ENCODE assay signal across 8 mouse cellular contexts in the genomic region with DNA sequence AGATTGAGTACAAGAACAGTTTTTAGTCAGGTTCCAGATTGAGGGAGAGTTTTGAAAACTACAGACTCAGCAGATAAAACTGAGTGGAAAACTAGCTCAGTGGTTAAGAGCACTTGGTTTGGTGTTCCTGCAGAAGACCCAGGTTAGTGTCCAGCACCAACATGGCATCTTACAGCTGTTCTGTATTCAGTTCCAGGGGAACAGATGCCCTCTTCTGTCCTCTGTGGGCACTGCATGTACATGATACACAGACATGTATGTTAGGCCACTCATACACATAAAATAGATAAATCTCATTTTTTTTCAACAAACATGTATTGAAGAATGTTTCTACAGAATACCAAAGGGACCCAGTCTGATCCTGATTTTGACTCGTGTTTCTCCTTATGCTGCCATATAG. TPM values are rescaled to one million over a fixed set of nuclear protein-coding genes. Genes with fewer than 3 reads are reported as not detected.
DNase-seq lines count a peak whose midpoint lies in the region; ATAC-seq and TF ChIP-seq lines count a peak whose summit lies in the region.

No protein-coding gene starts in this region.

- no peak overlapping the region for H3K9ac ChIP-seq in embryonic facial prominence, embryonic 11.5 days (replicated peaks; ENCODE audit: low read length)

- H3K4me2 ChIP-seq in embryonic facial prominence, embryonic 11.5 days (ENCODE audit: low read depth, low read length) = no peak overlapping the region

- H3K27ac ChIP-seq in embryonic facial prominence, embryonic 11.5 days (replicated peaks; ENCODE audit: low read depth, low read length) = no peak overlapping the region
- no peak overlapping the region for H3K27ac ChIP-seq in embryonic facial prominence, embryonic 10.5 days (replicated peaks)

- no peaks in the 10 kb centered on the region for H3K36me3 ChIP-seq in embryonic facial prominence, embryonic 11.5 days (replicated peaks; ENCODE audit: control insufficient read depth, insufficient read depth, low read depth, low read length)
- H3K36me3 ChIP-seq in embryonic facial prominence, embryonic 10.5 days (replicated peaks) = peaks cover 5% of the 10 kb centered on the region; the same call in 1 of the 2 replicates

- WGBS in embryonic facial prominence, embryonic 11.5 days = 67% methylated on average over 1 of the region's 1 CpGs
- 78% methylated on average over 1 of the region's 1 CpGs for WGBS in embryonic facial prominence, embryonic 10.5 days
- WGBS in lung, adult 2 months = 86% methylated on average over 1 of the region's 1 CpGs

- no peak for TF ChIP-seq POLR2A in lung, adult 2 months (IDR thresholded peaks at IDR 0.05; ENCODE audit: borderline replicate concordance, extremely low read depth, low read depth, low read length)

- H3K4me1 ChIP-seq in embryonic facial prominence, embryonic 11.5 days (ENCODE audit: control insufficient read depth, insufficient read depth, low read length) = peaks cover 3% of the 10 kb centered on the region; the same call in 1 of the 2 replicates
- peaks cover 31% of the 10 kb centered on the region for H3K4me1 ChIP-seq in embryonic facial prominence, embryonic 10.5 days
- H3K4me1 ChIP-seq in lung, adult 2 months (ENCODE audit: control insufficient read depth, insufficient read depth, low read length) = peaks cover 22% of the 10 kb centered on the region

- H3K9me3 ChIP-seq in embryonic facial prominence, embryonic 11.5 days (replicated peaks; ENCODE audit: control insufficient read depth, low read length) = no peaks in the 10 kb centered on the region
- H3K9me3 ChIP-seq in embryonic facial prominence, embryonic 10.5 days = no peaks in the 10 kb centered on the region

- no peaks in the 10 kb centered on the region for H3K27me3 ChIP-seq in embryonic facial prominence, embryonic 11.5 days (ENCODE audit: control insufficient read depth, insufficient read depth, low read length)
- H3K27me3 ChIP-seq in embryonic facial prominence, embryonic 10.5 days (replicated peaks; ENCODE audit: low read depth, poor library complexity, severe bottlenecking) = no peaks in the 10 kb centered on the region

- TF ChIP-seq CTCF in lung, adult 2 months (IDR thresholded peaks at IDR 0.05; ENCODE audit: insufficient read depth, low read length) = peak; percentile 33; the same call in 1 of the 2 replicates

- DNase-seq in embryonic facial prominence, embryonic 11.5 days (ENCODE audit: low spot score) = peak; percentile 17
- no peak for DNase-seq in embryonic facial prominence, embryonic 10.5 days (ENCODE audit: low spot score)
- peak; percentile 24 for DNase-seq in urinary bladder, postnatal 14 days (ENCODE audit: low spot score)
- no peak for DNase-seq in urinary bladder, postnatal 25 days (ENCODE audit: low spot score)
- DNase-seq in lung, adult 2 months = no peak
- no peak for DNase-seq in ovary, adult 18-20 months (ENCODE audit: low spot score)
- no peak for DNase-seq in urinary bladder, adult 2 months (ENCODE audit: low spot score)

- no peak overlapping the region for H3K4me3 ChIP-seq in embryonic facial prominence, embryonic 11.5 days (ENCODE audit: low read depth, low read length)
- no peak overlapping the region for H3K4me3 ChIP-seq in embryonic facial prominence, embryonic 10.5 days
- H3K4me3 ChIP-seq in lung, adult 2 months (replicated peaks; ENCODE audit: extremely low read depth, low read depth, low read length) = no peak overlapping the region

- ATAC-seq in embryonic facial prominence, embryonic 11.5 days (replicated peaks; ENCODE audit: insufficient number of reproducible peaks, low FRiP score, low TSS enrichment, low read depth) = no peak
- no peak for ATAC-seq in erythroid progenitor cell, adult 5-6 weeks (replicated peaks; ENCODE audit: low FRiP score, poor library complexity, severe bottlenecking)

RNA-seq across cellular contexts. Expression of a gene that starts 40.3 kb away (rescaled TPM):
- 116 and 119 TPM in 2 replicates for polyA plus RNA-seq in embryonic facial prominence, embryonic 11.5 days (2014; fragmentation: Nextera tagmentation; extraction: Ambion mirVana)
- 150 and 158 TPM in 2 replicates for polyA plus RNA-seq in embryonic facial prominence, embryonic 10.5 days (2016; fragmentation: Nextera tagmentation; extraction: Ambion mirVana)
- 12.5 and 15.7 TPM in 2 replicates for polyA plus RNA-seq in lung, adult 2 months (2012; rRNA removed)
- total RNA-seq in erythroid progenitor cell, adult 5-6 weeks (2015; ENCODE audit: low replicate concordance) = 0.42 and 0.72 TPM in 2 replicates
- total RNA-seq in erythroid progenitor cell, adult 5-6 weeks (2017; ENCODE audit: low replicate concordance) = 1.4 and 1.5 TPM in 2 replicates
- 26.2 TPM in 2 replicates for polyA plus RNA-seq in urinary bladder, adult 2 months (2012; rRNA removed)

RNA-seq across cellular contexts. Expression of a gene that starts 47.8 kb away (rescaled TPM):
- 0.15 and 0.20 TPM in 2 replicates for polyA plus RNA-seq in embryonic facial prominence, embryonic 11.5 days (2014; fragmentation: Nextera tagmentation; extraction: Ambion mirVana)
- polyA plus RNA-seq in embryonic facial prominence, embryonic 10.5 days (2016; fragmentation: Nextera tagmentation; extraction: Ambion mirVana) = 0.14 TPM in 1 of 2 replicates, not detected in the other
- polyA plus RNA-seq in lung, adult 2 months (2012; rRNA removed) = 0.72 and 1.1 TPM in 2 replicates
- total RNA-seq in erythroid progenitor cell, adult 5-6 weeks (2015; ENCODE audit: low replicate concordance) = not detected in 2 replicates
- not detected in 2 replicates for total RNA-seq in erythroid progenitor cell, adult 5-6 weeks (2017; ENCODE audit: low replicate concordance)
- polyA plus RNA-seq in urinary bladder, adult 2 months (2012; rRNA removed) = 1.3 and 1.4 TPM in 2 replicates

Comparison
In these comparisons a context has a peak if more than half of its experiments do, and no peak if none do; other contexts are left out.
1. DNase-seq: peak in embryonic facial prominence, embryonic 11.5 days (single experiment) and urinary bladder, postnatal 14 days (single experiment); none in embryonic facial prominence, embryonic 10.5 days (single experiment), urinary bladder, postnatal 25 days (single experiment), lung, adult 2 months (single experiment), ovary, adult 18-20 months (single experiment) and urinary bladder, adult 2 months (single experiment).